Mouse (Mus musculus) monocyte, adult 2 months (primary cell): ENCODE data around the gene Bicc1.

Source experiments
- DNase-seq, 2 experiments: peaks; one replicate each; pipeline ENCODE4 v3.0.0; 2022; ENCODE audit warnings: low spot score in 2 of 2, low read depth in 1 of 2

The Bicc1 gene

GRCm38 (mm10) chr10:71159676-71160235 lies at the start of gene Bicc1:
Bicc1 (minus strand) TSS chr10:71159700.
- no peak for DNase-seq

GRCm38 (mm10) chr10:71201512-71201911 lies 42.0 kb upstream of the Bicc1 start:
- no peak for DNase-seq

DNA sequence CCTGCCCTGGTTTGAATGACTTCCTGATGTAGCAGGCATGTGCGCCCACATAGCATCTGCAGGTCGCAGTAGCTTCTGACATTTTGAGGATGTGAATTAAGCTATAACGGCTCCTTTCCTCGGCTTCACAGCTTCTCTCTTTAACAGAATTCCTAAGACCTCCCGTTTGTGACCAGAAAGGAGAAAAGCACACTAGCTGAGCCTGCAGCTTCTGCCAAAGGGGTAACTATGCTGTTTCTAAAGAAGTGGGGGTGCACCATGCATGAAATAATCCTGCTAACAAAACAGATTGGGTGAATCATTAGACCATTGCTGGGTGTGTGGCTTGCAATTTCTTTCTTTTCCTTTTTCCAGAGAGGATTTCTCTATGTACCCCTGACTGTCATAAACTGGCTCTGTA lies 41.5 kb upstream of the Bicc1 start:
- no peak for DNase-seq

GRCm38 (mm10) chr10:71198676-71199075 lies 39.2 kb upstream of the Bicc1 start:
- DNase-seq, result no peak

DNA sequence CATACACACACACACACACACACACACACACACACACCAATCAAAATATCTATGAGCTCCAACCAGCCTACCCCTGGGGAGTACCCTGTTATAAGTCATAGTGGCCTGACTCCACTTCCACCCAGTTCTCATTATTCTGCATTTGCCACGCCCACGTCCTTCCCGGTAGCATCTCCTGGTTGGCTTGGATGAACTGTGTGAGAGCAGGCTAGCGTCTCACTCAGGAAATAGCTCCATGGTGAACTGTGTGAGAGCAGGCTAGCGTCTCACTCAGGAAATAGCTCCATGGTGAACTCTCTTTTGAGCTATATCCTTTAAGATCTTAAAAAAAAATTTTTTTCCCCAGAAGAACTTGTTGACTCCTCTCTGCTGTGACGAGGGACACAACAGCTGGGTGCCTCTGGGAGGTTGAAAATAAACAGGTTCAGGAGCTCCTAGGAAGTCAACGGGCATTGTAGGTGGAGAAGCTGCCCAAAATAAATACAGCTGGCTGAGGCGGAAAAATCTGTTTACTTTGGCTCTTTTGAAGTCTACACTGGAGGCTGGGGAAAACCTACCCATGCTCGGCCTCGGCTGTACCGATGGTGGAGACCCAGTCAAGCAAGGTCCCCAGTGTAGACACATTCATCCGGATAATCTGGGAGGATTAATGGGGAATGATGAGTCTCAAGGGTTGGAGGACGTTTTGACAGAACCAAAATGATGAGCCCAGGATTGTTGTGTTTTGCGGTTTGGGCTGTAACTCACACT lies 37.7 kb upstream of the Bicc1 start:
- DNase-seq, result no peak

DNA sequence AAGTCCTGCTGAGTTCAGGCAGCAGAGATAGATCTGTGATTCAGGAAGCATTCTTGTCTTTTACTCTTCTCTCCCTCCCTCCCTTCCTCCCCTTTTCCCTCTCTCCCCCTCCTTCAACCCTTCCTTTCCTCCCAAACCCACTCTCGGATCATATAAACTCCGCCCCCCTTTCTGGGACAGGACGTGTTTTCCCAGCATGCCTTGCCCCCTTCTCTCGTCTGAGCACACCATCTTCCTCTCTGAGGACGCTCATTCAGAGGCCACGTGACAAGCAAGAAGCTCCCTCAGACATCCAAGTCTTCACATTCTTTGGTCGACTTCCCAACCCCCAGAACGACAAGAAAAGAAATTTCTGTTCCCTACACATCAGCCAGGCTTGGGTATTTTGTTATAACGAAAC lies 36.0 kb upstream of the Bicc1 start:
- no peak for DNase-seq

DNA sequence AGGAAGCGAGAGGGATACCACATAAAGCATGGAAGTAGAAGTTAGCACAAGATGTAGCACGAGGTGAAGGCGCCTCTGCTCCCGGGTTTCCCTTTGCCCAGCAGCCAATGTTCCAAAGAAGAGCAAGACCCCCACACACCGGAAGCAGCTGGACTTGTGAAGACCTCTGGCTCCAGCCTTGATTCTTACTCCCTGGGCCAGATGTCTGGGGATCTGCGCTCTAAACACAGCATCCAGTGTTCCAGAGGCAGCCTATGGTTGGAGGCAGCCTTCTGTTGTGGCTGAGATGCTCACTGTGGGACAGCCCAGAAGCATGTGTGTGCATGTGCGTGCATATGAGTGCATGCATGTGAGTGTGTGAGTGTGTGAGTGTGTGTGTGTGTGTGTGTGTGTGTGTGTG lies 35.2 kb upstream of the Bicc1 start:
- DNase-seq, result no peak

DNA sequence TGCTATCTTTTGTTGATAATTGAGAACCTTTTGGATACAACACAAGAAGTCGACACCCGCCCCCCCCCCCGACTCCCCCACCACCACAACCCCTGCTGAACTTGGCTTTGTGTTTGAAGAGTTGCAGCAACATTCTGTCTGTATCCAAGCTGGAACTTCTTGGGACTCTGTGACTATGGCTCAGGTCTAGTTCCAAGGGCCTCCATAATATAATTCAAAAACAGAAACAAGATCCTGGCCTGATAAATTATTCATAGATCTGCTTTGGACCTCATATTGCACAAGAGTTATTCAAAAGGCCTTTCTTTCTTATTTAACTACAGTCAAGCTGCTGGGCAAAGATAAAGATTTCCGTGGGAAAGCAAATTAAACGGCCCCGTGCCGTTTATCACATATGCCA lies 33.8 kb upstream of the Bicc1 start:
- no peak for DNase-seq

- DNase-seq, result no peak
Measured at GRCm38 (mm10) chr10:71192886-71193285, 33.4 kb upstream of the Bicc1 start.

DNA sequence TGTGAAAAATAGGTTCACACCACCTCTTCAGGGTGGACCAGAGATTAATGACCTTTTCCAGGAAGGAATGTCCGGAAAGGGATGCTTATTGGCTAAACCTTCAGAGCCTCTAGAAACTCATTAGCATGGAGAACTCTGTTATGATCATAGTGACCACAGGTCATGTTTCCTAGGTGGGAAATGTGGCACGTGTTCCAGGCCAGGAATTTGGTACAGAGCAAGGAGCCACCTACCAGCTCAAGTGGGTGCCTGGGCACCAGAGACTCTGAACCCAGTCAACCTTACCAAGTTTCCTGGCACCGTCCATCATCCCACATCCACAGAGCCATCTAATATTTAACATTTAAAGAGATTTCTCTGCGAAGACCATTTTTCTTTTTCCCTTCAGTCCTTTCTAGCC lies 29.2 kb upstream of the Bicc1 start:
- no peak for DNase-seq

DNA sequence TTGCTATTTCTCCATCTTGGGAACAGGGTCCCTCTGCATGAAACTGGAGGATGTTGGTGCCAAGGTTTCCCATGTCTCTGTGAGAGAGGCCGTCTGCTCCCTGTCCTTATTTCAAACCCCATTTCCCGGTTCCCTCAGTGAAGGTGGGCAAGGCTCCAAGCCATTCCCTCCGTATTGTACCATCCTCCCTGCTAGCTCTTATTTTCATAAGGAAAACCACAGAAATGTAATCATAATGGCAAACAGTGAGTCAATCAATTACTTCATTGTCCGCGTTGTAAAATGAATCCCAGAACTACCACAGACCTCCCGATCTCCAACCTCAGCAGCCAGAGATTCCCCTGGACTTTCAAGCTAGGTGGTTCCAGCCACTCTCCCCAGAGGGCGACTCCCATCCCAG lies 25.6 kb upstream of the Bicc1 start:
- DNase-seq, result no peak

- DNase-seq, result no peak
Measured at GRCm38 (mm10) chr10:71183339-71184031, 24.0 kb upstream of the Bicc1 start.

DNA sequence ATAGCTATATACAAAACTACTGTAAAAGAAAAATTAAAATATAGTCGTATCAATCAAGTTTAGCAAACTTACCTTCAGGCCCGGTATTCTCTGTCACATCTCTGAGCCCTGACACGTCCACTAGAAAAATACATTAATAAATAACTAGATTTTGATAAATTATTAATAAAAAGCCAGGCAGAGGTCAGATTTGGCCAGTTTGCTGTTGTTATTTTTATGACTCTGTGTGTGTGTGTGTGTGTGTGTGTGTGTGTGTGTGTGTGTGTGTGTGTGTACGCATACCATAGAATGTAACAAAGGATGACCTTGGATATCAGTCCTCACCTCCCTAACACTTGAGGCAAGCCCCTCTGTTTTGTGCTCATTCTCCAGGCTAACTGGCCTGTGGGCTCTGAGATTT lies 22.4 kb upstream of the Bicc1 start:
- DNase-seq, result no peak

GRCm38 (mm10) chr10:71181091-71181490 lies 21.6 kb upstream of the Bicc1 start:
- no peak for DNase-seq

DNA sequence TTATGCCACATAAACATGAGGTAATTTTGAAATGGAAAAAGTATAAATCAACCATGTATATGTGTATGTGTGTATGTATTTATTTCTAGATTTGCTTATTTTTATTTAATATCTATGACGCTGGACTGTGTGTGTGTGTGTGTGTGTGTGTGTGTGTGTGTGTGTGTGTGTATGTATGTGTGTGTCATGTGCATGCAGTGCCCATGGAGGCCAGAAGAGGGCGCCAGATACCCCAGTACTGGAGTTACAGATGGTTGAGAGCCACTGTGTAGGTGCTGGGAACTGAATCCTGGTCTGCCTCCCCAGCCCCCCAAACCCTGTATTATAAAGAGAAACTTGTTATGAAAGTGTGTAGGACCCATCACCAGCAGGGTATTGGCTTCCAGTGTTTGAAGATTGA lies 20.6 kb upstream of the Bicc1 start:
- DNase-seq, result no peak

DNA sequence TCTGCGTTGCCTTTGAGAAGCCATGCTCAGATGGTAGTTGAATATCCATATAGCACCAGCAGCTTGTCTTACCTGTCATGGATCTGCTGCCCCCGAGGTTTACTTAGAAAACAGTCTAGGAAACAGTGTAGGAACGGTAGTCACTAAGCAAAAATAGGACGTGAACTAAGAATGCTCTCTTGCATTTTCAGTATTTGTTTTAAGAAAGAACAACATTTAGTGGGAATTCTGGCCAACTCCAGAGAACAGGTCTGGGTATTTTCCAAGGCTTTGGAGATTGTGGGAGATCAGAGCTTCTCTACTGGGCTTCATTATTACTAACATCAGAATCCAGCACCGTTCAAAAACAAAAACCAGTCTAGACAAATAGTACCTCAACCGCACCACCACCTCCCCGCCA lies 17.7 kb upstream of the Bicc1 start:
- no peak for DNase-seq

DNA sequence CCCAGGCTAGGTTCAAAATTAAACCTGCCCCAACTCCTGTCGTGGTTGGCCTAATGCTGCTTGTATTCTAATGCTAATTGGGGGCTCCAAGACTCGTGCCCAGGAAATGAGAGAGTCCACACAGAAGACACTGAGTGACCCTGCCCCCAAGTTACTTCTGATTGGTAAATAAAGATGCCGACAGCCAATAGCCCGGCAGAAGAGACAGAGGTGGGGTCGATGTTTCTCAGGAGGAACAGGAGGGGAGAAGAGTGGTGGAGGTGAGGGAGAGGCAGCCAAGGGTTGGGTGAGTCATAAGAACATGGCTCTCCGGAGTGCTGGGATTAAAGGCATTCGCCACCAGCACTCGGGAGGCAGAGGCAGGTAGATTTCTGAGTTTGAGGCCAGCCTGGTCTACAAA lies 16.8 kb upstream of the Bicc1 start:
- DNase-seq, result no peak

- no peak for DNase-seq
Measured at GRCm38 (mm10) chr10:71175280-71175679, 15.8 kb upstream of the Bicc1 start.

GRCm38 (mm10) chr10:71171414-71171813 lies 11.9 kb upstream of the Bicc1 start:
- DNase-seq, result no peak

DNA sequence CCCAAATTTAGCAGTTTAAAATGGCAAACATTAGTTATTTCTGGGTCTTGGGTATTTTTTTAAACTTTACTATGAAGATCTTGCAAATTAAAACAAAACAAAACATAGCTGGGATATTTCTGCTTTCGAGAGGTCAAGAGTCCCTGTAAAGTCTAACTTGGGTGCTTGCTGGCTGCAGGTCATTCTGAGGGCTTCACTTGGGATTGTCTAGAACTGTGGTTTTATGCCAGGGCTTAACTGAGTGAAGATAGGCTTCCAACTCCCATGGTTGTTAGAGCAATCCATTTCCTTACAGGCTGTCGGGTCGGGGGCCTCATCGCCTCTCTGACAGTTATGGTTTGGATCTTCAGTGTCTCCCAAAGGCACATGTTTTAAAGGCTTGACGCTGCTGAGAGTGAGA lies 11.3 kb upstream of the Bicc1 start:
- no peak for DNase-seq

GRCm38 (mm10) chr10:71169811-71170210 lies 10.3 kb upstream of the Bicc1 start:
- no peak for DNase-seq

GRCm38 (mm10) chr10:71169171-71169570 lies 9.7 kb upstream of the Bicc1 start:
- DNase-seq, result no peak

DNA sequence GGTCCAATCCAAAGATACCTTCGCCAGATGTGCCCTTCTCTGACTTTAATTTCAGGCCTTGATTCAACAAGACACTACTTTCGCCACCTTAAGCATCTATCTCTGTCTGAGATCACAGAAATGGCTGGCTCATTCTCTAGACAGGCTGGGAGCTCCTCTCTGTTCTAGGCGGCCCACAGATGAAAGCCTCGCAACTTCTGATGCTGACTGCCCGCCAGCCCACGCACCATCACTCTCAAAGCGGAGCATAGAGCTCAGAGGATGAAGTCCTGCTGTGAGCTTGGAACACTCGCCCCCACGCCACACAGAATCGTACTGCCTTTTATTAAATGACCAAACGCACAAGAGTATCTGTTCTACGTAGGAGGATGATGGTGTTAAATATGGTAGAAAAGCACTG lies 949 bp upstream of the Bicc1 start:
- no peak for DNase-seq
